Mouse (Mus musculus) limb, embryonic 14.5 days (tissue): ENCODE data around the gene Sema4c. TPM values are rescaled to one million over a fixed set of nuclear protein-coding genes. Genes with fewer than 3 reads are reported as not detected.

Experiments
- ATAC-seq: fragments of 200-750 bp; cut with Nextera tagmentation; 2 replicates; pipeline ENCODE4 v1.8.0; 2017; ENCODE audit warnings: low read depth, moderate number of reproducible peaks, moderate TSS enrichment; ENCODE audit not compliant: low FRiP score
- DNase-seq: peaks from one replicate; pipeline ENCODE4 v3.0.0-alpha.2; 2015; ENCODE audit warnings: low spot score
- H3K27ac ChIP-seq: fragments of 300-500 bp; sonication (generic); replicated peaks from 2 replicates; pipeline ENCODE4 v1.5.1; 2014; ENCODE audit warnings: low read depth, mild to moderate bottlenecking, low read length, moderate library complexity, mixed read lengths
- H3K27me3 ChIP-seq: fragments of 300-500 bp; sonication (generic); 2 replicates; pipeline ENCODE4 v1.6.1; 2014; ENCODE audit warnings: low read length, mixed read lengths; ENCODE audit not compliant: control insufficient read depth, insufficient read depth
- H3K36me3 ChIP-seq: fragments of 300-500 bp; sonication (generic); 2 replicates; pipeline ENCODE4 v1.6.1; 2014; ENCODE audit warnings: mild to moderate bottlenecking, low read length, moderate library complexity, mixed read lengths; ENCODE audit not compliant: control insufficient read depth, insufficient read depth
- H3K4me1 ChIP-seq: fragments of 300-500 bp; sonication (generic); 2 replicates; pipeline ENCODE4 v1.6.1; 2014; ENCODE audit warnings: antibody characterized with exemption, low read length, mixed read lengths; ENCODE audit not compliant: control insufficient read depth, insufficient read depth
- H3K4me2 ChIP-seq: fragments of 300-500 bp; sonication (generic); replicated peaks from 2 replicates; pipeline ENCODE4 v1.6.1; 2014; ENCODE audit warnings: low read depth, mild to moderate bottlenecking, low read length, moderate library complexity; ENCODE audit not compliant: severe bottlenecking
- H3K4me3 ChIP-seq: fragments of 300-500 bp; sonication (generic); replicated peaks from 2 replicates; pipeline ENCODE4 v1.5.1; 2014; ENCODE audit warnings: low read length
- H3K9ac ChIP-seq: fragments of 300-500 bp; sonication (generic); 2 replicates; pipeline ENCODE4 v1.6.1; 2014; ENCODE audit warnings: mild to moderate bottlenecking, low read depth, low read length, moderate library complexity; ENCODE audit not compliant: severe bottlenecking
- H3K9me3 ChIP-seq: fragments of 300-500 bp; sonication (generic); 2 replicates; pipeline ENCODE4 v1.6.1; 2016; ENCODE audit warnings: low read length; ENCODE audit not compliant: control insufficient read depth
- POLR2A ChIP-seq: fragments of 200-500 bp; IDR thresholded peaks from 2 replicates; pipeline ENCODE4 v1.8.0; 2012; ENCODE audit warnings: inconsistent platforms, mild to moderate bottlenecking, moderate library complexity, borderline replicate concordance; ENCODE audit not compliant: insufficient read depth, insufficient read length; ENCODE audit errors: extremely low read depth
- WGBS: fragments of 180-500 bp; shearing (Covaris S2); extraction: QIAGEN DNeasy Blood & Tissue Kit; methylation state at CpG from one replicate; pipeline ENCODE4 v1.1.7; 2014; 5-methylcytosine and 5-hydroxymethylcytosine counted together
- polyA plus RNA-seq, 2 experiments: library from polyadenylated mRNA; depleted of rRNA in 1 of 2; stranded (reverse) in 1 of 2; unstranded in 1 of 2; fragments of >200 nt; fragmentation: Nextera tagmentation in 1 of 2; extraction: Ambion mirVana in 1 of 2; gene quantifications; 2 replicates each; pipeline versions ENCODE4 v1.2.1 to v1.2.3; 2012 to 2014

The Sema4c gene
- polyA plus RNA-seq, 2 experiments = 2.0 to 45.9 TPM

DNA sequence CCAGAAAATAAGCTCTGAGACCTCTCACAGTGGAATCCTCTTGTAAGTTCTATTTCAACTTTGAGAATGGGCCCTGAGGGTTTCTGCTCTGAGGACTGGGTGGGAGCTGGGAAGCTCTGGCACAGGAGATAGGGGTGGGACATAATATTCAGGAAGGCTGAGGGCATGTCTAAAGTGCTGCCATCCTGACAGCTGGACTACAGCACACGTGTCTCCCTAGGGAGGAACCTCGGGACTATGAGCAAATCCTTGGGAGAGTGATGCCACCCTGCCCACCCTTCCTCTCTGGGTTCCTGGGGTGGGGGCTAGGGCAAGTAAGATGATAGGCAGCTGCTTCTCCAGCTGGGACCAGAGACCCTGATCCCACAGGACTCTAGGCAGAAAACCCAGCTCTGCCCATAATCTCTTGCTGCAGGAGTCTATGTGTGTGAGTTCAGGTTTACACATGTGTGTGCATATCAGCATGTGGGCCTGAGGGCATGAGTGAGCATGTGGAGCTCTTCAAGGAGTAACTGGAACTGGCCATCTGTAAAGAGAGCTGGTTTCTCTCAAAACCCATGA, 14.1 kb upstream of the Sema4c start:
- Histone ChIP-seq H3K9ac (no peak overlapping the region), H3K9me3 (no peaks in the 10 kb centered on the region), H3K27ac (no peak overlapping the region), H3K27me3 (no peaks in the 10 kb centered on the region), H3K4me3 (no peak overlapping the region), H3K36me3 (no peaks in the 10 kb centered on the region), H3K4me1 (peaks cover 25% of the 10 kb centered on the region), H3K4me2 (no peak overlapping the region)
- no peak for TF ChIP-seq POLR2A
- no peak for ATAC-seq
- WGBS = 76% methylated on average over 2 of the region's 2 CpGs
- DNase-seq = no peak

- Histone ChIP-seq H3K27ac (no peak overlapping the region), H3K36me3 (no peaks in the 10 kb centered on the region), H3K4me1 (peaks cover 23% of the 10 kb centered on the region), H3K27me3 (no peaks in the 10 kb centered on the region), H3K9me3 (no peaks in the 10 kb centered on the region), H3K9ac (no peak overlapping the region), H3K4me3 (no peak overlapping the region), H3K4me2 (no peak overlapping the region)
- WGBS = 45% methylated on average over 6 of the region's 6 CpGs
- ATAC-seq (no peak), DNase-seq (no peak)
- no peak for TF ChIP-seq POLR2A
Measured at GRCm38 (mm10) chr1:36571627-36572026, 13.5 kb upstream of the Sema4c start.

DNA sequence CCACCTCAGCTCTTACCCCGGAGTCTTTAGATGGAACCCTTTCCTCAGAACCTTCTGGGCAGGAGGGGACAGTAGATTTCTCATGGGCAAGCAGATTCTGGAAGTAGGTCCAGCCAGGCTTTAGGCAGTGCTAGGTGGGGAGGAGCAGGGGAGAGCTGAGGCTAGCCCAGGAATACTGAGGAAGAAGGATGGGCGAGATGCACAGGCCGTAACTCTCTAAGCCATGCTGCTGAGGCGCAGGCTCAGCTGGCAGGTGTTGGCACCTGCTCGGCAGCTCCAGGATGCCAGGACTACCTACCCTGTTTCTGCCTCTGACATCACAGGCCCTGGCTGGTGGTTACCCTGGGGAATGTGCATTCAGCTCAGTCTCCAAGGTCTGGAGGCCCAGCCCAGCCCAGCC, 12.2 kb upstream of the Sema4c start:
- H3K27ac ChIP-seq = no peak overlapping the region
- ATAC-seq = no peak
- 81% methylated on average over 5 of the region's 5 CpGs for WGBS

GRCm38 (mm10) chr1:36569694-36570276, 11.6 kb upstream of the Sema4c start:
- no peak overlapping the region for H3K27ac ChIP-seq
- H3K27me3 ChIP-seq = no peaks in the 10 kb centered on the region
- ATAC-seq = no peak

More for the DNA sequence above, 12.2 kb upstream of the Sema4c start:
- Histone ChIP-seq H3K36me3 (no peaks in the 10 kb centered on the region), H3K4me1 (peaks cover 28% of the 10 kb centered on the region), H3K4me3 (no peak overlapping the region), H3K4me2 (no peak overlapping the region), H3K9me3 (no peaks in the 10 kb centered on the region), H3K9ac (no peak overlapping the region), H3K27me3 (no peaks in the 10 kb centered on the region)
- no peak for TF ChIP-seq POLR2A
- no peak for DNase-seq

GRCm38 (mm10) chr1:36568776-36569175, 10.6 kb upstream of the Sema4c start:
- no peaks in the 10 kb centered on the region for H3K27me3 ChIP-seq
- no peaks in the 10 kb centered on the region for H3K36me3 ChIP-seq
- no peak overlapping the region for H3K4me3 ChIP-seq
- no peak overlapping the region for H3K9ac ChIP-seq
- no peak for TF ChIP-seq POLR2A
- peaks cover 19% of the 10 kb centered on the region for H3K4me1 ChIP-seq
- WGBS = 69% methylated on average over 4 of the region's 4 CpGs
- no peak overlapping the region for H3K4me2 ChIP-seq
- DNase-seq = no peak
- H3K9me3 ChIP-seq = no peaks in the 10 kb centered on the region
- ATAC-seq = no peak
- H3K27ac ChIP-seq = no peak overlapping the region

More at GRCm38 (mm10) chr1:36569694-36570276, 11.6 kb upstream of the Sema4c start:
- Histone ChIP-seq H3K36me3 (no peaks in the 10 kb centered on the region), H3K4me2 (no peak overlapping the region), H3K4me3 (no peak overlapping the region), H3K4me1 (peaks cover 28% of the 10 kb centered on the region), H3K9me3 (no peaks in the 10 kb centered on the region), H3K9ac (no peak overlapping the region)
- DNase-seq = no peak
- no peak for TF ChIP-seq POLR2A
- 37% methylated on average over 4 of the region's 7 CpGs for WGBS
